Mouse (Mus musculus) retina, postnatal 1 day (tissue): ENCODE data around the gene Gcc2.
A peak's percentile ranks its signal among the peaks of the same experiment; 100 is the strongest.
"Not testable (repeated sequence)": the region's sequence is repeated elsewhere in the genome, so short reads cannot be mapped to it uniquely, and the experiment has no call there.

Experiments used
- DNase-seq: peaks from one replicate; pipeline ENCODE4 v3.0.0-alpha.2; 2012

Gcc2 gene

DNA sequence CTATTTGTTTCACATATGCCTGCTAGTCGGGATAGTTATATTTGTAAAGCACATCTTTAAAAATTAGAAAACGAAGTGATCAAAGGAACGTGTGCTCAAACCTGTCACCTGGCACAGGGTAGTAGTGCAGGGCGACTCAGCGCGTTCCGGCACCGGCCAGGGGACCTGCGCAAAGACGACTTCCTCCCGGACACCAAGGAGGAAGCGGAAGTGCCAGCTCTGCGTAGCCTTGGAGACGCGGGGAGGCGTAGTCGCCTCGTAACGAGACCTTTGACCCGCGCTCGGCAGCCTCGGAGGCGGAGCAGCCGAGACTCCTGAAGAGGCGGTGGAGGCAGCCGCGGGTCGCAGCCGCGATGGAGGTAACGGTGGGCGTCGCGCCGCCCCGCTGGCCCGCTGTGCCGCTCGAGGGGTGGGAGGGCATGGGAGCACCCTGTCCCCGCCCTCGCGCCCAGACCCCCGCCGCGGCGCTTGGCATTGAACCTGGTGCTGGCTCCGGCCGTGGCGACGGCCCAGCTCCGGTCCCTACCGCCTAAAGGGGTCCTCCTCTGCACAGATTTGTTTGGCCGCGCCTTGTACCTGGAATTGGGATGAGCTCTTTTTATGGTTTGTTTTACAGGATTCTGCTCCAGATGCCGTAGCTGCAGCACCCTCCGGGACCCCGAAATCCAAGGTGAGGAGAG lies at the start of gene Gcc2:
TSS of gene Gcc2 (plus strand) at position 285 of the 680 bp plus-strand sequence.
- peak; percentile 97 for DNase-seq

DNA sequence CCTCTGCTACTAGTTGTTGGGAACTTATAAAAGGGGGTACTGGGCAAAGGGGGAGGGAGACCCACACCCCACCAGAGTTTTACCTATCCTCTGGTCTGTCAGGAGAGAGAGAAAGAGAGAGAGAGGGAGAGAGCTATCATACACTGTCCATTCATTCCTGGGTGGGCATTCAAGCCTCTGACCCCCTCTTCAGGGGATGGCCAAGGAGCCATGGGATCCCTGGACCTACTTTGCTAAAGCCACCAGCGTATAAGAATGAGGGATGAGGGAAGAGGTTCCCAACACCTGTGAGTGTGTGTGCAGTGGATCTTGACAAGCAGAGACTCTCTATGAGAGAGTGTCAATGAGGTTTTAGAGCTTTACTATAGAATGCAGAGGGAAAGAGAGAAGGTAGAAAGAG lies 49.3 kb upstream of the Gcc2 start:
- no peak for DNase-seq

DNA sequence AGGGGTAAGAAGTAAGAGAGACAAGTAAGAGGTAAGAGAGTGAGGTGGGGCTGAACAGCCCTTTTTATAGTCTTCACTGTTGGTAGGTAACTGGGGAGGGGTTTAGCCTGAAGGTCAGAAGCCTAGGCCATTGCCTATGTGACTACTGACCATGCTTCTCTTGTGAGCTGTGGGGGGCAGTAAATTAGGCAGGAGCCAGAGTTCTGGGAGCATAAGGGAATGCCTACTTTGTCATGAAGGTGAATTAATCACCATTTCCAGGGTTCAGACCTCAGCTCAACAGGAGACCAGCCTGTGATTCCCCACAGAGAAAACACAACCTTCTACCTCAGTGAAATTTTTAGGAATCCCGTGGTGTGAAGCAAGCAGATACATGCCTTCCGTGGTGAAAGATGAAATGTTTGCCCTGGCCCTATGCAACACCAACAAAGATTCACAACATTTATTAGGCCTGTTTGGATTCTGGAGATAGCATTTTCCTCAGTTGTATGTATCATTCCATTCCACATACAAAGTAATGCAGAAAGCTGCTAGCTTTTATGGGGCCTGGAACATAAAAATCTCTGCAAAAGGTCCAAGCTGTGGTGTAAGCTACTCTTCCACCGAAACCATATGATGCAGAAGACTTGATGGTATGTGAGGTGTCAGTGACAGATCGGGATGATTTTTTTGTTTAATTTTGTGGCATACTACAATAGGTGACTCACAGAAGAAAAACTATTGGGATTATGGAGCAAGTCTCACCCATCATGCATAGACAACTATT lies 48.5 kb upstream of the Gcc2 start:
- DNase-seq = no peak

DNA sequence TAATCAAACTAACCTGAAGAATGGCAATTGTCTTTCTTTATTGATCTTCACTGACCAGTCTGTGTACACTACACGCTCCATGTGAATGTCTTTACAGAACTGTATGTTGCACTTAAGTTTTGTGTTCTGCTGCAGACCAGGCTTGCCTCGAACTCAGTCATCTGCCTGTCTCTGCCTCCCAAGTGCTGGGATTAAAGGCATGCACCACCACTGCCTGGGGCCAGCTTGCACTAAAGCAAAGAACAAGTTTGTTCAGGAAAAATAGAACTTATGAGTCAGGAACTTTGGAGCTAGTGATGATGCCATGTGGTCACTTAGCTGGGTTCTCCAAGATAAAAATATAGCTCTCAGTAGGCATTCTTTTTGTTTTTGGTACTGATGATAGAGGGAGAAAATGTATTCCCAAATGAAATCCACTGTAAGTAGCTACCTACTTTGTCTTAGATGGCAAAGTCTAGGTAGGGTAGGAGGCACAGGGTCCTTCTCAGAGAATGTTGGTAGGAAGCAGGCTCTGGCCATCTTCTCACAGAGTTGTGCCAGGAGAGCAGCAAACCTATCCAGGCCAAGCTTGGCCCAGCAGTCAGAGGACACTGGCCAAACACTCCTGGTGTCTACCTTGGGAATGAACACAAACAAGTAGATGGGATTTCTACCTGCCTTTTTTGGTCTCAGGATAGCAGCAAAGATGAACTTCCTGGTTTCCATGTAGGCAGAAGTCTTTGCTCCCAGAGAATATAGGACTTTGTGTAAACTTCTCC lies 45.4 kb upstream of the Gcc2 start:
- no peak for DNase-seq

DNA sequence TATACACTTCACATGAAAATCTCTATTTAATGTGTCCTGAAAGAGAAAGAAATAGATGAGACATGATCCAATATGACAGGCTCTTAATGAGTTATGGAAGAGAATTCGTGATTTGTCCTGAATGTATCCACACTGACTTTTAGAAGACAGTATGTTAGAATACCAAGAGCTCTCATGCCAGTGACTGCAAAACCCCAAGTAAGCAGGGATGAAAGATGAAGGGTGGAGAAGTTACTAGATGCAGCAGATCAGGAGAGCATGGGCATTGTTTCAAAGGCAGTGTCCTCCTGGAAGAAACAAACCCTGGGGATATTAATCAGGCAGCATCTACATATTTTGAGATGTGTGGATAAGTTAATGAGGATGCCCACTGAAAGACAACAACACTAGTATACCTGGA lies 44.8 kb upstream of the Gcc2 start:
- DNase-seq = no peak

DNA sequence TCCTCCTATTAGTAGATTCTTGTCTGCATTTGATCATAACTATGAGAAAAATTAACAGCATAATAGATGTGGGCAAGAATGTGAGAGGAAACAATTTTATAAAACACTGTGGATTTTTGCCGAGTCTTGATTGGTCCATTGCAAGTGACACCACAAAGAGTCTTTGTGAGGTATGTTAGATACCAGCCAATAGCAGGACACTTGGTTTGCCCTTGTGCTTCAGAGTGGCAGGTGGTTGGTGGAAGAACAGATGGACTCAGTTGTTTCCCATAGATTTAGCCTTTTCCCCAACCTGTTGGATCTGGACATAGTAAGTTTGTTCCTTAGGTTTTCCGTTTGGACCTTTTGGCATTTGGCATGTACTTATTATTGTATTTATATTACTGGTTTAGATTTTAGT lies 44.1 kb upstream of the Gcc2 start:
- DNase-seq = no peak

DNA sequence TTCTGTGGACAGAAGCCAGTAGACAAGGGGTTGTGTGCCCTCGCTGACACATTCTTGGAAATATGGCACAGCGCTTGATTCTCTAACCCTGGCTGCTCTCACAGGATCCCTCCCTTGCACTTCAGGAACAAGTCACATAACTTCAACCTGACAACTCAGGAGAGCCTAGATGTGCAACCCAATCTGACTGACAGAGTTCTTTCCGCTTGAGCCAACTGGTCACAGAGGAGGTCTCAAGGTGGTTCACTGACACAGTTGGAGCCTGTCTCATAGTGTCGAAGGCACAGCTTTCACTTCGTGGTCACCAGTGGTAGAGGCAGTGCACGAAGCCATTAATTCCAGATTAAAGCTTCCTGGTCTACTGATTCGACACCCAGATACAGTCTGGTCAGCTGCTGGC lies 43.1 kb upstream of the Gcc2 start:
- DNase-seq = no peak

DNA sequence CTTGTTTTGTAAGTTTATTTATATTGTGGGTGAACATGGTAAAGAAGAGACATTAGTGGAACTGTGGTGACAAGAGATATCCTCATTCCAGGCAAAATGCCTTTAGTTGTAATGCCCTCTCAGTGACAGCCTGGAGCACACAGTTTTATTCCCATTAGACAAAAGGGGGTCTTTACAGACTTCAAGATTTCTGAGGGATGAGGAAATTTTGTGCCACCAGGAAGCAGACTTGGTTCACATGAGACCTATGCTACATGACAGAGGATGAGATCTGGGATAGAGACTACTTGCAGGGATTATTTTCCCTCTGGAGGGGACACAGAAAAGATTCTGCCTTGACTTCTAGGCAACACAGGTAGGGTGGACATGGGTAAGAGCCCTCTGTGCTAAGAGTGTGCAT lies 40.8 kb upstream of the Gcc2 start:
- no peak for DNase-seq

DNA sequence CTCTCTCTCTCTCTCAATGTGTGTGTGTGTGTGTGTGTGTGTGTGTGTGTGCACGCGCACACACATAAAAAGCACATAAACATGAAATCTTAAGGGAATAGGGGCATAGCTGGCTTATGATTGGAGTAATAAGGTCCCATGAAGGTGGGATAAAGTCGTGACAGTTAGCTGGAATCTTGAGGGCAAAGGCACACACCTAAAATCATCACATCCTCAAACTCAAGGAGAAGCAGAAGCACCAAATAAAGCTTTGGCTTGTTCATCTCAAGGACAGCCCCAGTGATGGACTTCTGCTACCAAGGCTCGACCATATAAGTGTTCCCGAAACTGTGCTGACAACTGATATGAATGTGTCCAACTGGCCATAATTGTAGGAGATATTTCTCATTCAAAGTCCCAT lies 40.4 kb upstream of the Gcc2 start:
- DNase-seq = no peak

DNA sequence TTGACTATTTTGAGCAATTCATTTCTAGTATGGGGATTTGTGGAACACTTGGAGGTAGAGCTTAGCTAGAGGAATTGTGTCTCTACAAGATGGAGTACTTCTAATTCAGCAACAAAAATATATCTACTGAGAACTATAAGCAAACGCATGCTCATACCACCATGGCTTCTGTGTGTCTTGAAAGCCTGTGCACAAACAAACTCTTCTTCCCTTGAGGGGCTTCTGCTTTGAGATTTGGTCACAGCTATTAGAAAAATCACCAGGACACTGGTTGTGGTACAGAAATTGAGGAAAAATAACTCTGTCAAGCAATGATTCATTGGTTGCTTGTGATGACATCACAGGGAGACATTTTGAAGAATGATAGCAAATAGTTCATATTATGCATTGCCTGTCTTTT lies 39.9 kb upstream of the Gcc2 start:
- DNase-seq = no peak

DNA sequence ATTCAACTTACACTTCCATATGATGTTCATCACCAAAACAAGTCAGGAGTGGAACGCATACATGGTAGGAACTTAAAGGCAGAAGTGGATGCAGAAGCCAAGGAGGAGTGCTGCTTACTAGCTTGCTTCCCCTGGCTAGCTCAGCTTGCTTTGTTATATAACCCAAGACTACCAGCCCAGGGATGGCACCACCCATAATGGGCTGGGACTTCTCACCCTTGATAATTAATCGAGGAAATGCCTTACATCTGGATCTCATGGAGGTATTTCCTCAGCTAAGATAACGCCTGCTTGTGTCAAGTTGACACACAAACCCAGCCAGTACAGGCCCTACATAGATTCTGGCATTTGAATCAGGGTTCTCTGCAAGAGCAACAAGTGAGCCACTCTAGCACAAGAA lies 37.9 kb upstream of the Gcc2 start:
- DNase-seq = no peak

DNA sequence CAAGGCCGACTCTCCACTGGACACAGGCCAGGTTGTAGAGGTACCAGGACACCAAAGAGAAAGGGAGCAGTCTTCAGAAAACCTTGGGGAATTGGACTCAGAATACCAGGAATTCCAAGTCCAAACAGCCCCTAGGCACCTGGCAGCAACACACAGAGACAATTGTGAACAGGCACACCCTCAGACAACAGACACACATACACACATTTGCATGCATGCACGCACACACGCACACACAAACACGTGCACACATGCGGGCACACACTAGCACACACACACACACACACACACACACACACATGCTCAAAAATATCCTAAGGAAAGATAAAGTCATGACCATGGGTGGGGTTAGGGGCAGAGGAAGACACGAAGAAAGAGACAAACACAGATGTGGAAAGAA lies 34.6 kb upstream of the Gcc2 start:
- no peak for DNase-seq

DNA sequence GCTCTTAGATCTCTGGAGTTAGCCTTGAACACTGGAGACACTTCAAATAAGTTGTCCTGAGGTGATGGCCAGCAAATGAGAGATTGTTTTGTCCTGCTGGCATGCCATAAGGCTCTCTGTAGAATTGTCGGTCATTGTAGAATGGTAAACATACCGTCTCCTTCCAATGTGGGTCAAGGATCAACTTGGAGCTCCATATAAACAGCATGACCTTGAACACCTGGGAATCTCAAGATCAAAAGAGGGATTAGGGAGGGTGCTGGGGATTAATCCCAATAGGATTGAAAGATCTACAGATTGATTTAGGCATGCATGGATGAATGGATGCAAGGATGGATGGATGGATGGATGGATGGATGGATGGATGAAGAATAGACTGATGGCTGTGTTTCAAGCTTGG lies 33.7 kb upstream of the Gcc2 start:
- DNase-seq = not testable (repeated sequence)

DNA sequence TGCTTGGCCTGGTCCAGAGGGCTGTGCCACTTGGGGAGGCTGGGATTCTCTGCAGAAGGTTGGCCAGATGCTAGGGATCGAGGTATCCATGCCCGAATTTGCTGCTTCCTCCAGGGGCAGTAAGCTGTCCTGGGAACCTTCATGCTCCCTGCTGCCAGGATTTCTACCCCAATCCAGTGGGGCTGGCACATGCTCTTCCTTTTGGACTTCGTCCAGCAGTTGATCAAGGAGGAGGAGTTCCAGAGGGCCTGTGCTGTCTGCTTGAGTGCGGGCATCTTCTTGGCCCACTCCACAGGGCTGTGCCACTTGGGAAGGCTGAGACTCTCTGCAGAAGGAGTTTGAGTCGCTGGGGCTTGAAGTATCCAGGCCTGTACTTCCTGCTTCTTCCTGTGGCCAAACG lies 32.1 kb upstream of the Gcc2 start:
- DNase-seq = not testable (repeated sequence)

DNA sequence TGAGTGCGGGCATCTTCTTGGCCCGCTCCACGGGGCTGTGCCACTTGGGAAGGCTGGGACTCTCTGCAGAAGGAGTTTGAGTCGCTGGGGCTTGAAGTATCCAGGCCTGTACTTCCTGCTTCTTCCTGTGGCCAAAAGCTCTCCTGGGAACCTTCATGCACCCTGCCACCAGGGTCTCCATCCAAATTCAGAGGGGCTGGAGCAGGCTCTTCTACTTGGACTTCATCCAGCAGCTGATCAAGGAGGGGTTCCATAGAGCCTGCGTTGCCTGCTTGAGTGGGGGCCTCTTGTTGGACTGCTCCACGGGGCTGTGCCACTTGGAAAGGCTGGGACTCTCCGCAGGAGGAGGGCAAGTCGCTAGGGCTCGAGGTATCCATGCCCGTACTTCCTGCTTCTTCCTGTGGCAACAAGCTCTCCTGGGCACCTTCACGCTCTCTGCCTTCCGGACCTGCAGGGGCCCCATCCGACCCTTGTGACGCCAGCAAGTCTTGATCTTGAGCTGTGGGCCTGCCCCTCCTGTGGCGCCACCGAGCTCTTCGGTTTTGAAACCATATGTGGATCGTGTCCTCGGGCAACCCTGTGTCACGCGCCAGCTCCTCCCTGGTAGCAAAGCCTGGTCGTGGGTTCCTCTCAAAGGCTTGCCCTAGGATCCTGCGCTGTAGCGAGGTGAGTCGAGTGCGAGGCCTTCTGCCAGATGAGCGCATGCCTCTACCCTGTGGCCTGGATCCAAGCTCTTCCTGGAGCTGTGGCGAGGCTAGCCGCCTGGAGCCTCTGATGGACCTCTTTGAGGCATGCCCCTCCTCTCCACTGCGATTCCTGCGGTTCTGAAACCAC lies 31.1 kb upstream of the Gcc2 start:
- peak; percentile 27 for DNase-seq

DNA sequence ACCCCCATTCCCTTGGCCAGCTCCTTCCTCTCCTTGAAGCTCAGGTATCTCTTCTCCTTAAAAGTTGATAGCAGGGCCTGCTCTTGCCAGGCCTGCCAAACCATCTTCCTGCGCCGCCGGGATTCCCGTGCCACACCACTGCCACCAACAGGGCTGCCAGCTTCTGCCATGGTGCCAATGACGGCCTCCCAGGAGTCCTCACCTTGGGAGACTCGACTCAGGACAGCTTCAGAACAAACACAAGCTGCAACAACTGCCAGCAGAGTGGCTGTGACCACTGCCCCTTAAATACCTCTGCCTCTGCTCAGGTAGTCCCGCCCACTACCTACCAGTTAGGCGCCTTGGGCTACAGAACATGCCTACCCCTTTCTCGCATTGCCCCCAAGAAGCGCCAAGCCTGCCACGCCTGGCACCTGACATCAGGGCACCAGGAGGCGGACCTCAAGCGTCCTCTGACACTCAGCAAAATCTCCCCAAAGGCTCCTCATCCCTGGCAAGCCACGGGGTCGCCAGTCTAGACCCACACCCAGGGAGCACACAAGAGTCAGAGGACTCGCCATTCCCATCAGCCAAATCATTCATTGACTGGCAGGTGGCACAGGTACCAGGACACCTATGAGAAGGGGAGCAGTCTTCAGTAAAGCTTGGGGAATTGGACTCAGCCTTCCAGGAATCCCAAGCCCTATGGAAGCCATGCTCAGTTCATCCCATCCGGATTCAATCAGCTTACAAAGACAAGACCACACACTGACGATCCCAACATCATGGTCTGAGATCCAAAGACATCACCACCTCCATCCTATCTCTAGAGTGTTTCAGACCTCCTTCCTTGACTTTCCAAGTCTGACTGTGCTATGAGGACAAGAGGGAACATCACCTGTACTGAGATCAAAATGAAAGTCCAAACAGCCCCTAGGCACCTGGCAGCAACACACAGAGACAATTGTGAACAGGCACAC lies 30.2 kb upstream of the Gcc2 start, which contains the start of gene AW822073:
TSS of gene AW822073 (minus strand) at position 104 of the 959 bp plus-strand sequence.
- peak; percentile 24 for DNase-seq

DNA sequence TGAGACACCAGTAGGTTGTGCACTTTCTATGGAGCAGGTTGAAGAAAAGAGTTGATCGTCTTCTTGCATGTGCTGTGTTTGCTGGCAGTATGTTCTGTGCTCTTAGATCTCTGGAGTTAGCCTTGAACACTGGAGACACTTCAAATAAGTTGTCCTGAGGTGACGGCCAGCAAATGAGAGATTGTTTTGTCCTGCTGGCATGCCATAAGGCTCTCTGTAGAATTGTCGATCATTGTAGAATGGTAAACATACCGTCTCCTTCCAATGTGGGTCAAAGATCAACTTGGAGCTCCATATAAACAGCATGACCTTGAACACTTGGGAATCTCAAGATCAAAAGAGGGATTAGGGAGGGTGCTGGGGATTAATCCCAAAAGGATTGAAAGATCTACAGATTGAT lies 28.9 kb upstream of the Gcc2 start:
- DNase-seq = peak; percentile 45

DNA sequence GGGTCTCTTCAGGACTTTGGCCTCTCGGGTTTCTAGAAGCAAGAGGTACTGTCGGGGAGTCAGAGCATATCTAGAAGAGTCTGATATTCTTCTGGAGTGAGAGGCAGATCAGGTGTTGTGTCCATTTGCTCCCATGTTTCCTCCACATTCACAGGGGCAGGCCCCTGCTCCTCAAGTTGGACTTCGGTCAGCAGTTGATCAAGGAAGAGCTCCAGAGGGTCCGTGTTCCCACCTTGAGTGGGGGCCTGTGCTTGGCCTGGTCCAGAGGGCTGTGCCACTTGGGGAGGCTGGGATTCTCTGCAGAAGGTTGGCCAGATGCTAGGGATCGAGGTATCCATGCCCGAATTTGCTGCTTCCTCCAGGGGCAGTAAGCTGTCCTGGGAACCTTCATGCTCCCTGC lies 27.5 kb upstream of the Gcc2 start:
- DNase-seq = not testable (repeated sequence)

DNA sequence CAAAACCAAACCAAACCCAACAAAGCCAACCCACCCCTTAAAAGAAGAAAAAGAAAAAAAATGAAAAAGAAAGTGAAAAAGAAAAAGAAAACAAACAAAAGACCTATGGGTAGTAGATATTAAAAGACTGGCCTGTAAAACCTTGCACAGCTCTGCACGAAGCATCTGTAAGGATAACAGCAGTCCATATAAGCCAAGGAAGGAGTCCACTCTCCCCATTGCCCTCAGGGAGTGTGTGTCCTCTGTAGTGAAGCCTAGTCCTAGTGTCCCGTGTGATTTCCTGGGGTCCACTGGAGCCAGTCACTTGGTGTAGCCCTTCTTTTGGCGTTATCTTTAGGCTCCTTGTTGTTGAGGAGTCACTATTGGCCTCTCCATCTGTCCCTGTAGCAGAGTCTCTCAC lies 25.3 kb upstream of the Gcc2 start:
- not testable (repeated sequence) for DNase-seq

DNA sequence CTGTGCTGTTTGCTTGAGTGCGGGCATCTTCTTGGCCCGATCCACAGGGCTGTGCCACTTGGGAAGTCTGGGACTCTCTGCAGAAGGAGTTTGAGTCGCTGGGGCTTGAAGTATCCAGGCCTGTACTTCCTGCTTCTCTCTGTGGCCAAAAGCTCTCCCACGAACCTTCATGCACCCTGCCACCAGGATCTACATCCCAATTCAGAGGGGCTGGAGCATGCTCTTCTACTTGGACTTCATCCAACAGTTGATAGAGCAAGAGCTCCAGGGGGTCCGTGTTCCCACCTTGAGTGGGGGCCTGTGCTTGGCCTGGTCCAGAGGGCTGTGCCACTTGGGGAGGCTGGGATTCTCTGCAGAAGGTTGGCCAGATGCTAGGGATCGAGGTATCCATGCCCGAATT lies 24.2 kb upstream of the Gcc2 start:
- DNase-seq = not testable (repeated sequence)

DNA sequence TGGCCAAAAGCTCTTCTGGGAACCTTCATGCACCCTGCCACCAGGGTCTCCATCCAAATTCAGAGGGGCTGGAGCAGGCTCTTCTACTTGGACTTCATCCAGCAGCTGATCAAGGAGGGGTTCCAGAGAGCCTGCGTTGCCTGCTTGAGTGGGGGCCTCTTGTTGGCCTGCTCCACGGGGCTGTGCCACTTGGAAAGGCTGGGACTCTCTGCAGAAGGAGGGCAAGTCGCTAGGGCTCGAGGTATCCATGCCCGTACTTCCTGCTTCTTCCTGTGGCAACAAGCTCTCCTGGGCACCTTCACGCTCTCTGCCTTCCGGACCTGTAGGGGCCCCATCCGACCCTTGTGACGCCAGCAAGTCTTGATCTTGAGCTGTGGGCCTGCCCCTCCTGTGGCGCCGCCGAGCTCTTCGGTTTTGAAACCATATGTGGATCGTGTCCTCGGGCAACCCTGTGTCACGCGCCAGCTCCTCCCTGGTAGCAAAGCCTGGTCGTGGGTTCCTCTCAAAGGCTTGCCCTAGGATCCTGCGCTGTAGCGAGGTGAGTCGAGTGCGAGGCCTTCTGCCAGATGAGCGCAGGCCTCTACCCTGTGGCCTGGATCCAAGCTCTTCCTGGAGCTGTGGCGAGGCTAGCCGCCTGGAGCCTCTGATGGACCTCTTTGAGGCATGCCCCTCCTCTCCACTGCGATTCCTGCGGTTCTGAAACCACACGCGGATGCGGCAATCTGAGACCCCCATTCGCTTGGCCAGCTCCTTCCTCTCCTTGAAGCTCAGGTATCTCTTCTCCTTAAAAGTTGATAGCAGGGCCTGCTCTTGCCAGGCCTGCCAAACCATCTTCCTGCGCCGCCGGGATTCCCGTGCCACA lies 23.3 kb upstream of the Gcc2 start:
- DNase-seq = peak; percentile 44
